Mouse (Mus musculus): Measurements from ENCODE around the gene Fam83d. TPM values are rescaled to one million over a fixed set of nuclear protein-coding genes. Genes with fewer than 3 reads are reported as not detected.

Fam83d gene
- polyA plus RNA-seq, 1 experiment: 7.8 TPM

- Histone ChIP-seq H3K4me3 (ENCODE audit: control insufficient read depth, low read depth, low read length) (no peak overlapping the region), H3K27ac (ENCODE audit: control insufficient read depth, insufficient read depth, low read depth, low read length) (no peak overlapping the region), H3K4me1 (ENCODE audit: control insufficient read depth, insufficient read depth, low read length) (no peaks in the 10 kb centered on the region), H3K36me3 (ENCODE audit: control insufficient read depth, insufficient read depth, low read length) (no peaks in the 10 kb centered on the region; the same call in 1 of the 2 replicates), H3K27me3 (ENCODE audit: control insufficient read depth, insufficient read depth, low read length) (no peaks in the 10 kb centered on the region)
- TF ChIP-seq POLR2A (IDR thresholded peaks at IDR 0.05; ENCODE audit: control insufficient read depth, low read depth, low read length) (no peak), CTCF (IDR thresholded peaks at IDR 0.05; ENCODE audit: control insufficient read depth, insufficient read depth, insufficient replicate concordance, low read depth, low read length) (no peak)
These were observed 19.3 kb downstream of the Fam83d start for GRCm38 (mm10) chr2:158786927-158787795.

- H3K36me3 ChIP-seq (ENCODE audit: control insufficient read depth, insufficient read depth, low read length): no peaks in the 10 kb centered on the region
- H3K4me1 ChIP-seq (ENCODE audit: control insufficient read depth, insufficient read depth, low read length): peaks cover 6% of the 10 kb centered on the region
- no peaks in the 10 kb centered on the region for H3K27me3 ChIP-seq (ENCODE audit: control insufficient read depth, insufficient read depth, low read length)
- TF ChIP-seq CTCF (IDR thresholded peaks at IDR 0.05; ENCODE audit: control insufficient read depth, insufficient read depth, insufficient replicate concordance, low read depth, low read length) (no peak), POLR2A (IDR thresholded peaks at IDR 0.05; ENCODE audit: control insufficient read depth, low read depth, low read length) (peak; percentile 70)
- peak within 1 kb of the TSS; percentile 77 for H3K27ac ChIP-seq (ENCODE audit: control insufficient read depth, insufficient read depth, low read depth, low read length)
- H3K4me3 ChIP-seq (ENCODE audit: control insufficient read depth, low read depth, low read length): peak within 1 kb of the TSS; percentile 91
These were observed 26.7 kb downstream of the Fam83d start, which contains the start of gene Dhx35 for GRCm38 (mm10) chr2:158794494-158795004. TSS of gene Dhx35 (plus strand) at chr2:158794807.

DNA sequence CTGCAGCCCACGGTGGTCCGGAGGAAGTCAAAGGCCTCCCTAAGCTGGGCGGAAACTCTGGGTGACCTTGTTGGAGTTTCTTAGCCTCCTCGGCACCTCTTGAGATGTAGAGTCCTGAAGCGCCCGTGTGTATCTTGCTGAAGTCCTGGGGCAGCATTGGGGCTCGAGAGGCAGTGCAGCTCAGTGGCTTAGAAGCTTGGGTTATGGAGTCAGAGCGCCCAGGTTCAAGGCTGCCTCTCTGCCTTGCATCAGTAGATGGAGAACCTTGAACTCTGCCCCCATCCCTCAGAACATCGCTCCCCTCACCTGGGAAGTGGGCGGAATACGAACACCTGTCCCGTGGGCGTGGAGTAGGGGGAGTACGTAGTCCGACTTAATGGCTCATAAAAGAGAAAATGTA is 27.1 kb downstream of the Fam83d start:
- peaks cover 6% of the 10 kb centered on the region for H3K4me1 ChIP-seq (ENCODE audit: control insufficient read depth, insufficient read depth, low read length)
- no peaks in the 10 kb centered on the region for H3K36me3 ChIP-seq (ENCODE audit: control insufficient read depth, insufficient read depth, low read length)
- TF ChIP-seq CTCF (IDR thresholded peaks at IDR 0.05; ENCODE audit: control insufficient read depth, insufficient read depth, insufficient replicate concordance, low read depth, low read length): no peak
- TF ChIP-seq POLR2A (IDR thresholded peaks at IDR 0.05; ENCODE audit: control insufficient read depth, low read depth, low read length): no peak
- H3K4me3 ChIP-seq (ENCODE audit: control insufficient read depth, low read depth, low read length): peak overlapping the region; percentile 91
- H3K27ac ChIP-seq (ENCODE audit: control insufficient read depth, insufficient read depth, low read depth, low read length): peak overlapping the region; percentile 65
- H3K27me3 ChIP-seq (ENCODE audit: control insufficient read depth, insufficient read depth, low read length): no peaks in the 10 kb centered on the region

DNA sequence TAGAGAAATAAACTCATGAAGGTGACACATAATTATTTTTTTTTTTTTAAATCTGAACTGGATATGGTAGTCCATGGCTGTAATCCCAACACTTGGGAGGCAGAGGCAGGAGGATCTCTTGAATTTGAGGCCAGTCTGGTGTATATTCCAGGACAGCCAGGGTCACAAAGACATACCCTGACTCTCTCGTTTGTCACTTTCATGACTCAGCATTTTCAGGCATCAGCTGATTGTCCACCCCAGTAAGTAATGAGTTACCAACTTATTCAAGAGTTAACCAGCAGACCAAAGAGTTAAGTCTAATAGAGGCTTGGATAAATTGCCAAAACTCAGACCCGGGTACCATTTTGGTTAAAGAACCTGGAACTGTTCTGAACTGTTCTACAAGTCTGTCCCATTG is 28.0 kb downstream of the Fam83d start:
- TF ChIP-seq POLR2A (IDR thresholded peaks at IDR 0.05; ENCODE audit: control insufficient read depth, low read depth, low read length): no peak
- Histone ChIP-seq H3K4me1 (ENCODE audit: control insufficient read depth, insufficient read depth, low read length) (peaks cover 6% of the 10 kb centered on the region), H3K27me3 (ENCODE audit: control insufficient read depth, insufficient read depth, low read length) (no peaks in the 10 kb centered on the region), H3K4me3 (ENCODE audit: control insufficient read depth, low read depth, low read length) (no peak overlapping the region), H3K36me3 (ENCODE audit: control insufficient read depth, insufficient read depth, low read length) (no peaks in the 10 kb centered on the region), H3K27ac (ENCODE audit: control insufficient read depth, insufficient read depth, low read depth, low read length) (no peak overlapping the region)

GRCm38 (mm10) chr2:158799328-158799727 is 31.4 kb downstream of the Fam83d start:
- Histone ChIP-seq H3K36me3 (ENCODE audit: control insufficient read depth, insufficient read depth, low read length) (no peaks in the 10 kb centered on the region; the same call in 1 of the 2 replicates), H3K27me3 (ENCODE audit: control insufficient read depth, insufficient read depth, low read length) (no peaks in the 10 kb centered on the region), H3K4me1 (ENCODE audit: control insufficient read depth, insufficient read depth, low read length) (peaks cover 3% of the 10 kb centered on the region), H3K4me3 (ENCODE audit: control insufficient read depth, low read depth, low read length) (no peak overlapping the region), H3K27ac (ENCODE audit: control insufficient read depth, insufficient read depth, low read depth, low read length) (no peak overlapping the region)
- no peak for TF ChIP-seq POLR2A (IDR thresholded peaks at IDR 0.05; ENCODE audit: control insufficient read depth, low read depth, low read length)
- no peak for TF ChIP-seq CTCF (IDR thresholded peaks at IDR 0.05; ENCODE audit: control insufficient read depth, insufficient read depth, insufficient replicate concordance, low read depth, low read length)

- Histone ChIP-seq H3K4me1 (ENCODE audit: control insufficient read depth, insufficient read depth, low read length) (no peaks in the 10 kb centered on the region), H3K27me3 (ENCODE audit: control insufficient read depth, insufficient read depth, low read length) (no peaks in the 10 kb centered on the region), H3K36me3 (ENCODE audit: control insufficient read depth, insufficient read depth, low read length) (no peaks in the 10 kb centered on the region; the same call in 1 of the 2 replicates), H3K27ac (ENCODE audit: control insufficient read depth, insufficient read depth, low read depth, low read length) (no peak overlapping the region), H3K4me3 (ENCODE audit: control insufficient read depth, low read depth, low read length) (no peak overlapping the region)
- TF ChIP-seq CTCF (IDR thresholded peaks at IDR 0.05; ENCODE audit: control insufficient read depth, insufficient read depth, insufficient replicate concordance, low read depth, low read length): no peak
- TF ChIP-seq POLR2A (IDR thresholded peaks at IDR 0.05; ENCODE audit: control insufficient read depth, low read depth, low read length): no peak
These were observed 32.9 kb downstream of the Fam83d start for GRCm38 (mm10) chr2:158800788-158801187.

- TF ChIP-seq POLR2A (IDR thresholded peaks at IDR 0.05; ENCODE audit: control insufficient read depth, low read depth, low read length) (no peak), CTCF (IDR thresholded peaks at IDR 0.05; ENCODE audit: control insufficient read depth, insufficient read depth, insufficient replicate concordance, low read depth, low read length) (no peak)
- H3K36me3 ChIP-seq (ENCODE audit: control insufficient read depth, insufficient read depth, low read length): no peaks in the 10 kb centered on the region; the same call in 1 of the 2 replicates
- no peak overlapping the region for H3K4me3 ChIP-seq (ENCODE audit: control insufficient read depth, low read depth, low read length)
- H3K27me3 ChIP-seq (ENCODE audit: control insufficient read depth, insufficient read depth, low read length): no peaks in the 10 kb centered on the region
- no peak overlapping the region for H3K27ac ChIP-seq (ENCODE audit: control insufficient read depth, insufficient read depth, low read depth, low read length)
- no peaks in the 10 kb centered on the region for H3K4me1 ChIP-seq (ENCODE audit: control insufficient read depth, insufficient read depth, low read length)
These were observed 35.7 kb downstream of the Fam83d start for GRCm38 (mm10) chr2:158803575-158803974.
